Mouse (Mus musculus): ENCODE data around the gene Mfsd4b2.
"Not testable (repeated sequence)": the region's sequence is repeated elsewhere in the genome, so short reads cannot be mapped to it uniquely, and the experiment has no call there.

The Mfsd4b2 gene

DNA sequence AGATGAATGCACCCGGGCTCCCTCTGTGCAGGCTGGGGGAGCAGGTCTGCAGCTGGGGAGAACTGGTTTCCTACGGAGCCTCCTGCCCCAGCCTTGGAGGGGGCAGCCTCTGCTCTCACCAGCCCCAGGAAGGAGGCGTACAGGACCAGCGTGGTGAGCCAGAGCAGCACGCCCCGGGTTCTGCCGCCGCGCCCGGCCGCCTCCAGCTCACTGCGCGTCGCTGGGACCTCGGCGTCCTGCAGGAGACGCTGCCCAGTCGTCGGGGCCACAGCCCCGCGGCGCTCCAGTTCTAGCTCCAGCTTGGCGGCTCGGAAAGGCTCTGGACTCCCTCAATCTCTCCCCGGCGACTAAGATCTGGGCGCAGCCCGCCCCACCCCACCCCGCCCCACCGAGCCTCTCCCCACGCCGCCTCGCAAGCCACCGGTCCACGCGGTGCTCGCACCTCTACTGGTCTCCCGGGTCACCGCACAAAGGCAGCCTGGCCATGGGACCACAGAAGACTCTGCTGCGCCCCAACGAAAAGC is at the start of gene Mfsd4b2:
Gene Mfsd4b2, minus strand, starts transcription at position 308 of the 524 bp plus-strand sequence.
- no peak for DNase-seq

DNA sequence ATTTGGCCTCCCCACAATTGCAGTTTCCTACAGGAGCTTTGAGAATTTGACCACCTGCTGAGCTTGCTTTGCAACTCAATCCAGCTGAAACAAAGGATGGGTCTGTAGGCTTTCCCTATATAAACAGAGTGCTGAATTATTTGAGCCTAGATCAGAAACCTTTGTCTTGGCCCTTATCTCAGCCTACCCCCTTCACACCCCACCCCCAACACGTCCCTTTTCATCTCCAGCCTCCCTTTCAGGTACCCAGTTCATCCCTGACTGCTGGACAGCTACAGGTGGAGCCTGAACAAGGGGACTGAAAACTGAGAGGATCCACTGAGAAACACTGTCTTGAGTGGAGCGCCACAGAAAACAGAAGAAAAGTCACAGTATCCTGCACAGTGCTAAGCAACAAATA is 49.0 kb upstream of the Mfsd4b2 start:
- peak; percentile 55 for DNase-seq

- peak; percentile 71 for DNase-seq
These were observed 48.3 kb upstream of the Mfsd4b2 start for GRCm38 (mm10) chr10:39974982-39975381.

- DNase-seq: peak; percentile 37
These were observed 40.8 kb upstream of the Mfsd4b2 start for GRCm38 (mm10) chr10:39967512-39967911.

DNA sequence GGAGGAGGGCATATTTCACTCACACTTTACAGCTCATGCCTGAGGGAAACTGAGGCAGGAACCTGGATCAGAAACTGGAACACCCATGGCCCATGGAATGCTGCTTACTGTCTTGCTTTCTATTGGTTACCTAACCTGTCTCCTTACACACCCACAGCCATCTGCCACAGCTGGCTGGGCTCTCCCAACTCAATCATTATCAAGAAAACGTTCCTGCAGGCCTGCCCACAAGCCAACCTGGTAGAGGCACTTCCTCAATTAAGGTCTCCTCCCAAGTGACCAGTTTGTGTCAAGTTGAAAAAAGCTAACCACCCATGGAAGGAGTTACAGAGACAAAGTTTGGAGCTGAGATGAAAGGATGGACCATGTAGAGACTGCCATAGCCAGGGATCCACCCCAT is 35.2 kb upstream of the Mfsd4b2 start:
- DNase-seq: peak; percentile 81

GRCm38 (mm10) chr10:39960441-39960822 is 33.7 kb upstream of the Mfsd4b2 start:
- no peak for DNase-seq

- DNase-seq: peak; percentile 100
These were observed 33.2 kb upstream of the Mfsd4b2 start, which contains the start of gene Mfsd4b3 for GRCm38 (mm10) chr10:39959761-39960440. Gene Mfsd4b3, minus strand, starts transcription at chr10:39960153.

GRCm38 (mm10) chr10:39958266-39958665 is 31.5 kb upstream of the Mfsd4b2 start:
- peak; percentile 3 for DNase-seq

GRCm38 (mm10) chr10:39956340-39956878 is 29.7 kb upstream of the Mfsd4b2 start:
- DNase-seq: peak; percentile 77

GRCm38 (mm10) chr10:39955163-39955562 is 28.4 kb upstream of the Mfsd4b2 start:
- no peak for DNase-seq

GRCm38 (mm10) chr10:39949377-39949954 is 22.7 kb upstream of the Mfsd4b2 start:
- DNase-seq: peak; percentile 76

DNA sequence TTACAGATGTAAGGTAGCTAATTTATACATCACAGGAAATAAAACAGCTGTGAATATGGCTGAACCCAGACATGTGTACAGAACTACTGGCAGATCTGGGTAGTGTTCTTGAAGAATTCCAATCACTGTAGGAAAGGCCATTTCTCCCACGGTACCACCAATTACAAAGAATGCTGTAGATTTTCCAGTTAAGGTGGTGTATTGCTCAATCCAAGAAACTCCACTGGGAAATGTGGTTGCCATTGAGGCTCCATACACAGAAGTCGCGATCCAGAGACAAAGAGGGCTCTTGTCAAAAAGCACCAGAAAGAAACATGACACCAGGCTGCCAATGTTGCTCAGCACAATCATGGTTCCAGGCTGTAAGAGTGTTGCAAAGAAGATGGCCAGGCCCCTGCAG is 20.5 kb upstream of the Mfsd4b2 start:
- DNase-seq: peak; percentile 80

DNA sequence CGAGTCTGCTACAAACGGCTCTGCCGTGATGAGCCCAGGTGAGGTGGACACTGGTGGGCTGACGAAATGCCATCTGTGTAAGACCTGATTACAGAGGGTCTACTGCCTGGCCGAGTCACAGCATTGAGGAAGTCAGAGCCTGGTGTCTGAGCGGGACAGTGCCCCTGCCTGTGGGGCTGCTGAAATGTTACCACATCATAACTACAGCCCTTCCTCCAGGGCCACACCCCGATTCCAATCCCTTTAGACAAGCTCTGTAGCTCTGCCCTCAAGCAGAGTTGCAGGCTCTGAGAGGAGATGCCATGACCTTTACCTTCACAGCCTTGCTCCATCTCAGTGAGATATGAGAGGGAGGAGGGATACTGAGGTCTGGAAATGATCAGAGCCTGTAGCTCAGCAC is 9.8 kb upstream of the Mfsd4b2 start:
- DNase-seq: no peak

DNA sequence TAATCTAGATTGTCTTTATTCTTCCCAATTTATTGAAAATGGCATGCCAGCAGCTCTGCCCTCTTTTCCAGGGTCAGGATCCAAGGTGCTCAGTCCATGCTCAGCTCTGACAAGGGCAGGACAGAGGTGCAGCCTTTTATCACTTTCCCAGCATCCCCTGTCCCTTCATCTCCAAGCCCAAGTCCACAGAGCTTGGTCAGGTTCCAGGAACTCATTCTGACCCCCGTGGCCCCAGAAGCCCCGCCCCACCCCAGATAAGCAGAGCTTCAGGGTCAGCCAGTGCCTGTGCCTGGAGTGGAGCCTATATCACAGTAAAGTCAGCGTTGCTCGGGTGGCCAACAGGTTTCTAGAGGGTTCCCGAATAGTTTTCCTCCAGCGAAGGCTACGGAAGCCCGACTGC is 2.2 kb downstream of the Mfsd4b2 start:
- DNase-seq: not testable (repeated sequence)

- DNase-seq: no peak
These were observed 14.1 kb downstream of the Mfsd4b2 start for GRCm38 (mm10) chr10:39912616-39913015.

- DNase-seq: no peak
These were observed 17.8 kb downstream of the Mfsd4b2 start for GRCm38 (mm10) chr10:39908768-39909441.

DNA sequence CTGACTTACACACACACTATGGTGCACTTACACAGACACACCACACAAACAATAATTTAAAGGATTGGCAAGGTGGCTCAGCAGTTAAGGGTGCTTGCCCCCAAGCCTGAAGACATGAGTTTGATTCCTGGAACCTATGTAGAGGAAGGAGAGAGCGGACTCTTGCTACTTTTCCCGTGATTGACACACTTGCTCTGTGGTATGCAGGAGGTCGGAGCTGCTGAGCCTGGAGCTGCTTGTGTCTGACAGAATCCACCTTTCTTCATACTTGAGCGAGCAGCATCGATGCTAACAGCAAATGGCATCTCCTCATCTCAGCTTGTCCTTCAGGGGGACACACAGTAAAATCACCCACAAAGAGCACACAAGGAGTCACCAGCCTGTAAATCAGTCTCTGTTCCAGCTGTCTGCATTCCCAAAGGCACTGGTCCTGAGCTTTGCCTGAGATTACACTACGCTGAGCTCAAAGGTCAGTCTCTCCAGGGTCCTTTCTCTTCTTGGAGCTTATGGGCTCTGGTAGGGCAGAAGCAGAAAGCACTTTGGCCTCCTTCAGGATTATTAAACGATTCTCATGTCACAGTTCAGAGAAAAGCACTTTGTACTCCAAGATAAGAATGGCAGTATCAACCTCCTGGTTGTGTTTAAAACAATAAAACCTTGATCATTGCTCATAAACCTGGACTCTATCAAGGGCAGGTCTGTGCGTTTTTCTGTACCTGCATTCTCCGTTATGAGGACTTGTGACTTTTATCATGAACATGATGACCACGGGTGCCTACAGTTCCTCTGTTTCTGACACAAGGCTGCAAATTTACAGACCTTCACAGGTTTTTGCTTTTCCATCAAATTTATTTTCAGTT is 19.7 kb downstream of the Mfsd4b2 start:
- no peak for DNase-seq

- DNase-seq: no peak
These were observed 22.5 kb downstream of the Mfsd4b2 start for GRCm38 (mm10) chr10:39904191-39904590.

- DNase-seq: peak; percentile 99
These were observed 27.8 kb downstream of the Mfsd4b2 start, which contains the start of gene Mfsd4b4 for GRCm38 (mm10) chr10:39898874-39899371. Gene Mfsd4b4, minus strand, starts transcription at chr10:39899238.

- DNase-seq: peak; percentile 77
These were observed 30.2 kb downstream of the Mfsd4b2 start for GRCm38 (mm10) chr10:39896503-39896902.

DNA sequence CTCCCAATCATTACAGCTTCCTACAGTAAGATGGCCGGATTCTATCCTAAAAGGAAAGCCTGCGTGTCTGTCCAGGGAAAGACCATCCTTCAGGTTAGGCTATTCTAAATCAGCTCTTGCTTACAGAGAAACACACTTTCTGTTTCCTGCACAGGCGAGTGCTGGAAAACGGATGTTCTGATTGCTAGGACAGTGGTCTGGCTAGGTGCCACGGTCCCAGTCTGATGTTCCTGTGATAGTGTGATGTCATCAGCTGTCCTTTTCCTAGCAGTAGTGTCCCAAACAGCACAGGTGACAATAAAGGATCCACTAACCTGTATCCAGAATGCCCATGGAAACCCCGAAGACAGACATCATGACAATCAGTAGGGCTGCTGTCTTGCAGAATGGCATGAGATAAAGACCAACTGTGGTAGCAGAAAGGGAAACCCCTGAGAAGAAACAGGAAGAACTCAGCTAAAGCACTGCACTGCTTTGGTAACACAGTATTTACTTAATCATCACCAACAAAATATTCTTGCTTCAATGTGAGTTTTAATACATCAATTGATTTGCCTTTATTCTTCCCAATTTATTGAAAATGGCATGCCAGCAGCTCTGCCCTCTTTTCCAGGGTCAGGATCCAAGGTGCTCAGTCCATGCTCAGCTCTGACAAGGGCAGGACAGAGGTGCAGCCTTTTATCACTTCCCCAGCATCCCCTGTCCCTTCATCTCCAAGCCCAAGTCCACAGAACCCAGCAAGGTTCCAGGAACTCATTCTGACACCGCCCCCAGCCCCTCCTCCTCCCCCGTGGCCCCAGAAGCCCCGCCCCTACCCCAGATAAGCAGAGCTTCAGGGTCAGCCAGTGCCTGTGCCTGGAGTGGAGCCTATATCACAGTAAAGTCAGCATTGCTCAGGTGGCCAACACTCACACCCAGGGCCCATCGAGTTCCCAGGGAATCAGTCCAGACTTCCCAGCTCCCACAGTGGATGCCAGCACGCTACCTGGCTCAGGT is 32.7 kb downstream of the Mfsd4b2 start:
- peak; percentile 81 for DNase-seq

Data from heart, adult 11 months (tissue).